Mouse (Mus musculus): ENCODE results near the gene Hic2. TPM values are rescaled to one million over a fixed set of nuclear protein-coding genes. Genes with fewer than 3 reads are reported as not detected.

Hic2 gene
- total and polyA plus RNA-seq, 3 experiments = 1.2 to 2.0 (median 1.5) TPM

DNA sequence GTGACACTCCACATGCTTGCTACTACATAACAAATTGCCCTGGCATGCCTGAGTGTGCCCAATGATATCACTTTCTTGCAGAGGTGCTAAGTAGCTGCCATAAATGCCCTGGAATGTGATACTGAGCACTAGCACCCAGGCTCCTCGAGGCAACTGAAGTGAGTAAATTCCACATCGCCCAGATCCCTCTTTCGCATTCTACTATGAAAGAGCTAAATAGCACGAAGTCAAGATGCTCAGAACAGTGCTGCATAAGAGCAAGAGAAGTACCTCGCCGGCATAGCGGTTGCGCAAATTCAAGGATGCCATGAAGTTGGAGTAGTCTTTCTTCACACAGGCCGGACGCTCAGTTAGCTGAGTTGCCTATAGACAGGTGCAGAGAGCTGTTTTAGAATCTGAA lies 75.7 kb downstream of the Hic2 start:
- H3K79me2 ChIP-seq (replicated peaks; ENCODE audit: control insufficient read depth, insufficient read depth, low read length) = no peaks in the 10 kb centered on the region
- H3K4me3 ChIP-seq = no peak overlapping the region
- 93% methylated on average over 10 of the region's 10 CpGs for WGBS
- TF ChIP-seq CTCF (IDR thresholded peaks at IDR 0.05) = no peak
- TF ChIP-seq POLR2A (IDR thresholded peaks at IDR 0.05; ENCODE audit: insufficient read depth, low read depth, low read length) = no peak
- TF ChIP-seq EP300 (IDR thresholded peaks at IDR 0.05; ENCODE audit: insufficient read depth, low read depth, low read length) = no peak
- H3K9ac ChIP-seq (ENCODE audit: low read depth, low read length) = no peak overlapping the region
- H3K4me1 ChIP-seq (ENCODE audit: control insufficient read depth, insufficient read depth, low read length) = no peaks in the 10 kb centered on the region
- DNase-seq = no peak
- H3K36me3 ChIP-seq (ENCODE audit: control insufficient read depth, insufficient read depth, low read length) = no peaks in the 10 kb centered on the region
- intact Hi-C loops (cut with DNase I) = no loop called here
- H3K27ac ChIP-seq = no peak overlapping the region
- no peaks in the 10 kb centered on the region for H3K27me3 ChIP-seq (ENCODE audit: control insufficient read depth, insufficient read depth, low read length)

DNA sequence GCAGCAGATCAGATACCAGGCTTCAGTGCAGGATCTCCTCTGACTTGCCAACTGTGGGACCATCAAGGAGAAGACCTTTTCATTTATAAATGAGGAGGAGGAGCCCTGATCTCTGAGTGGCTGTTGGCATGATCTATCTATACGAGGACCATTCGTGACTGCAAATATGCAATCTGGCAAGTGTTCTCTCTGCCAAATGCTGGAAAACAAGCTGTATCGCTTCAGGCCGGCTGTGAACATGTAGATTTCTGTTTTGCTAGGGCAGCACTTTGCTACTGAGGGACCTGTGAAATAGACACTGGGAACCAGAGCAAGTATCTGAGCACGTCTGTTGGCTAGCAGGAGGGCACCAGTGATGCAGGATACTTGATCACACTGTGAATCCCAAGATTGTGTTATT lies 79.2 kb downstream of the Hic2 start:
- H3K79me2 ChIP-seq (replicated peaks; ENCODE audit: control insufficient read depth, insufficient read depth, low read length) = no peaks in the 10 kb centered on the region
- H3K27ac ChIP-seq = no peak overlapping the region
- H3K4me1 ChIP-seq (ENCODE audit: control insufficient read depth, insufficient read depth, low read length) = no peaks in the 10 kb centered on the region
- no peak for DNase-seq
- H3K9ac ChIP-seq (ENCODE audit: low read depth, low read length) = no peak overlapping the region
- intact Hi-C loops (cut with DNase I) = no loop called here
- TF ChIP-seq EP300 (IDR thresholded peaks at IDR 0.05; ENCODE audit: insufficient read depth, low read depth, low read length) (no peak), POLR2A (IDR thresholded peaks at IDR 0.05; ENCODE audit: insufficient read depth, low read depth, low read length) (no peak), CTCF (IDR thresholded peaks at IDR 0.05) (no peak)
- H3K4me3 ChIP-seq = no peak overlapping the region
- no peaks in the 10 kb centered on the region for H3K27me3 ChIP-seq (ENCODE audit: control insufficient read depth, insufficient read depth, low read length)
- WGBS = 96% methylated on average over 5 of the region's 5 CpGs
- no peaks in the 10 kb centered on the region for H3K36me3 ChIP-seq (ENCODE audit: control insufficient read depth, insufficient read depth, low read length)

Other genes with a start within 250 kb of the Hic2 start
- 1 to 10 TPM in 1 of 2 experiments, under 1 TPM in 1; 0.99 to 1.2 TPM for gene Ypel1, start 163.9 kb upstream of the Hic2 start, total RNA-seq (2021)
- gene Ypel1, start 163.9 kb upstream of the Hic2 start, polyA plus RNA-seq (2012; rRNA removed) = 0.53 and 1.3 TPM in 2 replicates
- gene Ppil2, start 122.3 kb upstream of the Hic2 start, total RNA-seq (2021) = 10 to 100 TPM; 33.1 to 39.1 TPM
- gene Ppil2, start 122.3 kb upstream of the Hic2 start, polyA plus RNA-seq (2012; rRNA removed) = 49.3 and 77.6 TPM in 2 replicates
- gene 2610318N02Rik, start 108.4 kb upstream of the Hic2 start, total RNA-seq (2021) = not detected
- 1.1 and 1.3 TPM in 2 replicates for gene 2610318N02Rik, start 108.4 kb upstream of the Hic2 start, polyA plus RNA-seq (2012; rRNA removed)
- 10 to 100 TPM; 19.1 to 22.5 TPM for gene Sdf2l1, start 101.2 kb upstream of the Hic2 start, total RNA-seq (2021)
- gene Sdf2l1, start 101.2 kb upstream of the Hic2 start, polyA plus RNA-seq (2012; rRNA removed) = 8.9 and 11.6 TPM in 2 replicates
- 1 to 10 TPM; 2.4 to 2.5 TPM for gene Ydjc, start 89.0 kb upstream of the Hic2 start, total RNA-seq (2021)
- 1.9 and 3.3 TPM in 2 replicates for gene Ydjc, start 89.0 kb upstream of the Hic2 start, polyA plus RNA-seq (2012; rRNA removed)
- under 1 TPM in 1 of 2 experiments, not detected in 1; 0.14 TPM for gene Ccdc116, start 86.3 kb upstream of the Hic2 start, total RNA-seq (2021)
- gene Ccdc116, start 86.3 kb upstream of the Hic2 start, polyA plus RNA-seq (2012; rRNA removed) = 0.35 TPM in 2 replicates
- gene Ube2l3, start 30.9 kb upstream of the Hic2 start, total RNA-seq (2021) = 100 to 1,000 TPM; 102 to 112 TPM
- 55.0 and 74.7 TPM in 2 replicates for gene Ube2l3, start 30.9 kb upstream of the Hic2 start, polyA plus RNA-seq (2012; rRNA removed)
- gene Rimbp3, start 25.0 kb upstream of the Hic2 start, total RNA-seq (2021) = under 1 TPM; 0.13 to 0.16 TPM
- gene Rimbp3, start 25.0 kb upstream of the Hic2 start, polyA plus RNA-seq (2012; rRNA removed) = 0.09 and 0.14 TPM in 2 replicates
- 1 to 10 TPM; 1.1 to 1.5 TPM for gene Tmem191c, start 42.5 kb downstream of the Hic2 start, total RNA-seq (2021)
- 2.7 and 6.7 TPM in 2 replicates for gene Tmem191c, start 42.5 kb downstream of the Hic2 start, polyA plus RNA-seq (2012; rRNA removed)
- gene Serpind1, start 97.8 kb downstream of the Hic2 start, total RNA-seq (2021) = 1 to 10 TPM; 1.2 to 1.6 TPM
- 0.12 and 1.0 TPM in 2 replicates for gene Serpind1, start 97.8 kb downstream of the Hic2 start, polyA plus RNA-seq (2012; rRNA removed)
- 10 to 100 TPM; 15.5 to 17.0 TPM for gene Snap29, start 172.4 kb downstream of the Hic2 start, total RNA-seq (2021)
- gene Snap29, start 172.4 kb downstream of the Hic2 start, polyA plus RNA-seq (2012; rRNA removed) = 5.0 and 8.1 TPM in 2 replicates
- 10 to 100 TPM; 56.4 to 57.1 TPM for gene Pi4ka, start 172.7 kb downstream of the Hic2 start, total RNA-seq (2021)
- gene Pi4ka, start 172.7 kb downstream of the Hic2 start, polyA plus RNA-seq (2012; rRNA removed) = 49.0 and 61.2 TPM in 2 replicates
- gene Crkl, start 218.4 kb downstream of the Hic2 start, total RNA-seq (2021) = 10 to 100 TPM; 26.2 to 27.2 TPM
- gene Crkl, start 218.4 kb downstream of the Hic2 start, polyA plus RNA-seq (2012; rRNA removed) = 31.2 and 36.5 TPM in 2 replicates